Mouse (Mus musculus) cerebellum, adult 2 months (tissue): ENCODE measurements at regions not wholly inside any gene's neighbourhood (a gene's known extent, or its start where the extent isn't known, plus 50 kb on each side); places are given as distances from the start of the nearest gene placed in this dataset.

ENCODE experiments used
- CTCF ChIP-seq: fragments of 200-500 bp; IDR thresholded peaks from 2 replicates; pipeline ENCODE4 v1.5.1; 2011; ENCODE audit warnings: low read depth, mild to moderate bottlenecking, control low read depth, low read length, moderate library complexity, borderline replicate concordance; ENCODE audit not compliant: insufficient read depth
- POLR2A ChIP-seq: fragments of 200-500 bp; IDR thresholded peaks from 2 replicates; pipeline ENCODE4 v1.6.1; 2011; ENCODE audit warnings: low read length, control low read depth, borderline replicate concordance; ENCODE audit not compliant: insufficient read depth

DNA sequence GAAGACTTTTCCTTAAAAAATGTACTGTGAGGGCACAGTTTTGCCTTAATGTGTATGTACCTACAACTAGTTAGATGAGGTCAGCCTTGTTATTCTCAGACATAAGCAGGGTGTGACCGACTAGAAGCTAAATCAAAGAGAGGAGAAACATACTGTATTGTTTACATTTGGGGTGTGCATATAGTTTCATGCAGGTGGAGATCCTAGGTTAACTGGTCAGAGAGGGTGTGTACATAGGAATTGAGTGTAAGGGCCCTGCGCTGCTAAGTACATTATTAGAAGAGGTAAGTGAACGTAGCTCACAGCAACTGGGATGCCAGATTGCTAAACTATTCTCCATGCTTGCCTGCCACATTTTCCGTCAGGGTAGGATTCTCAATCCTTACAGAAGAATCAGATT, 180.6 kb upstream of the Arrdc4 start:
- TF ChIP-seq POLR2A = no peak
- TF ChIP-seq CTCF = no peak
